Mouse (Mus musculus): ENCODE data around the gene Exosc5.

The Exosc5 gene
- long read RNA-seq, experiment 1, transcript Exosc5-201 (6 exons, 1,020 nt), result major isoform, 48 of 66 reads
- long read RNA-seq, experiment 1, partial matches to known transcripts, result 1 of 66 reads
- long read RNA-seq, experiment 1, other reads (novel, unspliced or antisense), result 17 of 66 reads
- long read RNA-seq, experiment 2, transcript Exosc5-201 (6 exons, 1,020 nt), result major isoform, 45 of 53 reads
- long read RNA-seq, experiment 2, partial matches to known transcripts, result 1 of 53 reads
- long read RNA-seq, experiment 2, other reads (novel, unspliced or antisense), result 7 of 53 reads

GRCm38 (mm10) chr7:25658657-25659472, at the start of gene Exosc5, which contains the start of gene Bckdha:
TSS of gene Exosc5 (plus strand) at chr7:25659164.
TSS of gene Bckdha (minus strand) at chr7:25658981.
- intact Hi-C loops (cut with DNase I), result no loop called here

DNA sequence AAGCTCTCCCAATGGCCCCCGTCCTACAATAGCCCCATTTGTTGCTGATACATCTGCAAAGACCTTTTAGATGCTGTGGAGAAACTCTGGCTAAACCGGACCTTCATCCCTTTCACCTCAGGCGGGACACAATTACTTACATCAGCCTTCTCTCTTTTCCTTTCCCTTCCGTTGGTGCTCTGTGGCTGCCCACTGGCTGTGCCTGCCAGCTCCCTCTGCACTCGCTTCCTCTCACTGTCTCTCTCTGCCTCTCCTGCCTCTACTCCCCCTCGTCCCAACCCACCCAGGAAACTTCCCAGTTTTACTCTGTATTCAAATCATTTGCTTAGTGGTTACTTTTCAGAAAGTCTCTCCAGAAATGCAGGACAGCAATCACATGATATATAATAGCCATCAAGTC, 48.9 kb upstream of the Exosc5 start:
- intact Hi-C loops (cut with DNase I), result no loop called here

DNA sequence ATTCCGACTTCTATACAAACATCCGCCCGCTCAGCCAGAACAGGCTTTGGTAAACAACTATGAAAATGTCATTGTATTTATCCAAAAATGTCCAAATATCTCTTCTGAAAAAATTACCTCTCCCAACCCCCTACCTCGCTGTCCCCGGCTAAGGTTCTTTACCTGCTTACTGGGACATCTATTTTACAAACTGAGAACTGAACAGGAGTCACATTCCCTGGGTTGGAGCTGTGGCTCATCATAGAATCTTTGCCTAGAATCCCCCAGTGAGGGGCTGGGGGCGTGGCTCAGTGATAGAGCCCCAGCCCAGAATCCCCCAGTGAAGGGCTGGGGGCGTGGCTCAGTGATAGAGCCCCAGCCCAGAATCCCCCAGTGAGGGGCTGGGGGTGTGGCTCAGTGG, 47.5 kb upstream of the Exosc5 start:
- intact Hi-C loops (cut with DNase I), result no loop called here

DNA sequence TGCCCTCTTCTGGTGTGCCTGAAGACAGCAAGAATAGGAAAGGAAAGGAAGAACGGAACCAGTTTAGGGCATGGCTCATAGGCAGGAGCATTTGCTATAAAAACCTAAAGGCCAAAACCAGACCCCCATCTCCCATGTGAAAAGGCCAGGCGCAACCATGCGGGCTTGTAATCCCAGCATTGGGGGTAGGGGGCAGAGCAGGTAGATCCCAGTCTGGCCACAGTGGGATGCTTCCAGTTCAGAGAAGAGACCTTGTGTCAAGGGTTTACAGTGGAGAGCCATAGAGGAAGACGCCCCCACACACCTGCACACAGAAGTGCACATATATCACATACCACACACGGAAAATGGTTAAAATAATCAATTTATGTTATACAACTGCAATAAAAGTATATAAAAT, 44.9 kb upstream of the Exosc5 start:
- intact Hi-C loops (cut with DNase I), result no loop called here

GRCm38 (mm10) chr7:25614831-25615705, 43.9 kb upstream of the Exosc5 start:
- intact Hi-C loops (cut with DNase I), result no loop called here

DNA sequence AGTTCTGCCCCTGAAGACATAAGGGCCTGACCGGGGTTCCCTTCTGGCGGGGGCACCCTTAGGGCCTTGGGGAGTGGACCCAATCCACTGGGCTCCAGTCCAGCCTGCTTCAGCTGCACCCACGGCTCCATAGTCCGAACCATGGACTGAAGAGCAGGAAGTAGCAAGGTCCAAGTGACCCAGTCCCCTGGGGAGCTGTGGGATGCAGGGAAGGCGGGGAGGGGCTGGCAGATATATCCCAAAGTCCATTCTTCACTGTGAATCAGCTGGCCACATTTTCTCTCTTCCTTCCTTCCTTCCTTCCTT, 43.3 kb upstream of the Exosc5 start, which contains the start of gene Erich4:
TSS of gene Erich4 (minus strand) at position 187 of the 306 bp plus-strand sequence.
- intact Hi-C loops (cut with DNase I), result no loop called here

DNA sequence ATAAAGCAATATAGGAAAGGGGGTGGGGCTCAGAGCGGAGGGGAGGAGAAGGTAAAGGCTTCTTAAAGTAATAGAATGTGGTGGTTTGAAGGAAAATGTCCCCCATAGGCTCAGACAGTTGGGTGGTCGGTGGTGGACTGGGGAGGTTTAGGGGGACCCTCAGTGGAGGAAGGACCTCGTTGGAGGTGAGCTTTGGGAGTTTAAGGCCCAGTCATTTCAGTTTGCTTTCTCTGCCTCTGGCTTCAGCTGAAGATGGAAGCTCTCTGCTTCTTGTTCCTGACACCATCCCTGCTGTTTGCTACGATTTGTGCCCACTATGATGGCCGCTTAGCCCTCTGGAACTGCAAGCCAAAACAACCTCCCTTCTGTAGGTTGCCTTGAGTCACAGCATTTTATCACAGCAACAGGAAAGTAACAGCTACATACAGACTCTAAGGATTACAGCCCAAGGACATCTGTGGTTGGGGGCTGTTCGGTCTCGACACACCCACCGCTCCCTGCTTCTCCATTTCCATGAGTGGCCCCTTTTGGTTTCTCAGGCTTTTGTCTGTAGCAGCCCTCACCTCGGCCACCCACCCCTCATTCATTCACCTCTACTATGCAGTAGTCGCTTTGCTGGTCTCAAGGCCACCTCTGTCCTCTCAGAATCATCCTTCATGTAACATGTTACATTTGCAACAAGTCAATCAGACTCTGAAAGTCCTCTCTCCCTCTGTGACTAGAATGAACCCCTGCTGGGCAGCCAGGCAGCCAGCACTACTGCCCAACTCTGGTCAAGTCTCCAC, 41.4 kb upstream of the Exosc5 start:
- intact Hi-C loops (cut with DNase I), result no loop called here

DNA sequence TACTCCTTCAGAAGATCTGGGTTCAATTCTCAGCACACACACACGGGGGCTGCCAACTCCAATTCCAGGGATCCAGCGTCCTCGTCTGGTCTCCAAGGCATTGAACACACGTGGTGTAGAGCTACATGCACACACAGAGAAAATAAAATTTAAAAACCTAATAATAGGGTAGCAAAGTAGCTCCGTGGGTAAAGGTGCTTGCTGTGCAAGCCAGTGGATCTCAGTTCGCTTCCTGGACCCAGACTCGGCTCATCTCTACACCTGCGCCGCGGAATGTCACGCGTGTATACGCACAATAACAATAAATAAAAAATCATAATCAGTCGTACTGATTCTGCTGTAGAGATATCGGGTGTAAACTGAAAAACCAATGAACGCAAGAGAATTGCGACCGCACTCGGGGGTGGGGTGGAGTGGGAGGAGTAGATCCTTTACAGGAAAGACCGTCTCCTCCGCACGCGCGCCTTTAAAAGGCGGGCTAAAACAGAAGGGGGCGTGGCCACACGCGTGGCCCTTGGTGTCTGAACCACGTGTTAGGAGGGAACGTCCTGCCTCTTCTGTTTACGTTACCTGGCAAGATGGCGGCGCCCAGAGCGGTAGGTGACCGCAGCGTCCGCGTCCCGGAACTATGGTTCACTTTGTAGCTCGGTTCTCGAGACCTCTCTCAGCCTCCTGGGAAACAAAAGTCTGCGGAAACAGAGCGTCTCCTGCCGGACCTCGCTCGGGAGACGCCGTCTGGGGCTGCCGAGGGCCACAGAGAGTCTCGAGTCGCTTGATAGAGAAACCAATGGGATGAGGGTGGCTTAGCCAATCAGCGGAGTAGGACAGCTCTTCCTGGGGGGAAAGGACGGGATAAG, 39.9 kb upstream of the Exosc5 start, which contains the start of gene Dmac2:
TSS of gene Dmac2 (plus strand) at position 550 of the 857 bp plus-strand sequence.
- intact Hi-C loops (cut with DNase I), result no loop called here

DNA sequence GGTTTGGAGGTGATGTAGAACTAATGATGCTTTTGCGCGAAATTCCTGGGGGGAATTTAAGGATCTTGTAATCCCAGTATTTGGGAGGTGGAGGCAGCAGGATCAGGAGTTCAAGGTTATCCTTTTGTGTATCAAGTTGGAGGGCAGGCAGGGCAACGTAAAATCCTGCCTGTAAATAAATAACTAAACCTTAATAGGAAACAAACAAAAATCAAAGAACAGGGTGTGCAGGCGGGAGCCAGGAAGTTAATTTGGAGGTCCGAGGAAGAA, 39.3 kb upstream of the Exosc5 start:
- intact Hi-C loops (cut with DNase I), result no loop called here

DNA sequence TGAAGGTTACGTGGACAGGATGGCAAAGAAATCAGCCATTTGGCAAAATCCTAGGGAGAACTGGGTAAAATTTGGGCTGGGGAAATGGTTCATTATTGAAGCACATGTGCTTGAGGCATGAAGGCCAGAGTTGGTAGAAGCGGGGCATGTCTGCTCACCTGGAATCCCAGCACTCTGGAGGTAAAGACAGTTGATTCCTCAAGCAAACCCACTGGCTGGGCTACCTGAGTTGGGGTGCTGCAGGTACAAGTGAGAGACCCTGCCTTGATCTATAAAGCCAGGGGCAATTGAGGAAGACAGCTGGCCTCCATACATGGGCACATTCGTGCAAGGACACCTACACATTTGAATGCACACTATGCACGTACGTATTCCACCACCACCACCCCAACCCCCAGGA, 38.9 kb upstream of the Exosc5 start:
- intact Hi-C loops (cut with DNase I), result loop anchor here (5.0 to 10.0 kb wide), 2 partner anchors 42 to 1015 kb away; no protein-coding TSS in a partner anchor

GRCm38 (mm10) chr7:25620751-25621150, 38.2 kb upstream of the Exosc5 start:
- intact Hi-C loops (cut with DNase I), result loop anchor here (5.0 to 10.0 kb wide), 2 partner anchors 42 to 1016 kb away; no protein-coding TSS in a partner anchor

GRCm38 (mm10) chr7:25623857-25624370, 35.0 kb upstream of the Exosc5 start:
- intact Hi-C loops (cut with DNase I), result loop anchor here (5.0 to 10.0 kb wide), 2 partner anchors 38 to 1019 kb away; no protein-coding TSS in a partner anchor

DNA sequence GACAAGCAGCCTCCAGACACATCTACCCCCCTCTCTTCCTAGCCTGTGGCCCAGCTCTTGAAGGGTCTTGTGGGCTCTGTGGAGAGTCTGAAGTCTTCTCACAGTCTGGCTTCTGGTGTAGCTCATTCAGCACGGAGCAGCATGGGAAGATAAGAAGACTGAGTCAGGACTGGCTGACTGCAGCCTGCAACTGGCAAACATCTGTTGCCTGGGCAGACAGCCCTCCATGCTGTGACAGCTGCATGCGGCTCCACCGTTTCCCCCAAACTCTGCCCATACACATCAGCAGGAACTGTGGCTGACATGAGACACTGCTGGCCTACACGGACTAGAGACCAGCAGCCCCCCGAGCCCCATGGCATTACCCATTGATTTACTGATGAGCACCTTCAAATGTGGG, 34.1 kb upstream of the Exosc5 start:
- intact Hi-C loops (cut with DNase I), result loop anchor here (5.0 to 10.0 kb wide), 2 partner anchors 37 to 1020 kb away; no protein-coding TSS in a partner anchor

DNA sequence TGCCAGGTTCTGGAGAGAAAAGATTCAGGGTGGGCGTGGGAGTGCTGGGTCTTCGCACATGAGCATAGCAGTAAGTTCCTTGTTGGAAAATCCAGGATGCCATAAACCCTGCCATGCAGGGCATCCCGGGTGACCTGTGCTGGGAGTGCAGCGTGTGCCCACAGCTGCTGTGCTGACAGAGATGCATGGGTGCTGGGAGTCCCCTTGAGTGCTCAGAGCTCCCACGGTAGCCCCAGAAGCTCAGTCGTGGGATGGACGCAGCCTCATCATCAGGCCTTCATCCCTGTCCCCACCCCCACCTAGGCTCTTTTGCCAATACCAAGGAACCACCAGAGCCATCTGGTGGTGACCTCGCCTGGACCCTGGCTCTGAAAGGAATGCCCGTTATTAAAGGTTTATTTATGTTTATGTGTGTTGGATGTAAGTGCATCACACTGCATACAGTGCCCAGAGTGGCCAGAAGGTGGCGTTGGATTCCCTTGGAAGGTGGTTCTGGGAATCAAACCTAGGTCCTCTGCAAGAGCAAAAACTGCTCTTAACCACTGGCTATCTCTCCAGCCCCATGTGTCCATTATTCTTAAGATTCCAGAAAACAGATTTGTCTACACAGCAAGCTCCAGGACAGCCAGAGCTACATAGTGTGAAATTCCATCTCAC, 33.2 kb upstream of the Exosc5 start:
- intact Hi-C loops (cut with DNase I), result loop anchor here (10.0 kb wide), 1 partner anchor 1021 kb away; no protein-coding TSS in a partner anchor

GRCm38 (mm10) chr7:25626509-25627430, 32.2 kb upstream of the Exosc5 start, which contains the start of gene B3gnt8:
TSS of gene B3gnt8 (plus strand) at chr7:25626654.
- intact Hi-C loops (cut with DNase I), result loop anchor here (10.0 kb wide), 1 partner anchor 1022 kb away; no protein-coding TSS in a partner anchor

- intact Hi-C loops (cut with DNase I), result loop anchor here (10.0 kb wide), 1 partner anchor 1023 kb away; no protein-coding TSS in a partner anchor
These were observed 31.3 kb upstream of the Exosc5 start for GRCm38 (mm10) chr7:25627431-25628322.

DNA sequence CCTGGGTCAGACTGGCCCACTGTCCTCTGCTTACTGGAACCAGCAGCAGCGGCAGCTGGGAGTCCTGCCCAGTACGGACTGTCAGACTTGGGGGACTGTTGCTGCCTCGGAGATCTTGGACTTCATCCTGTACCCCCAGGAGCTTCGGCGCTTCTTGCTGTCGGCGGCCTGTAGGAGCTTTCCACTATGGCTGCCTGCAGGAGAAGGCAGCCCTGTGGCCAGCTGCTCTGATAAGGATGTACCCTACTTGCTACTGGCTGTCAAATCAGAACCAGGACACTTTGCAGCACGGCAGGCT, 30.7 kb upstream of the Exosc5 start:
- intact Hi-C loops (cut with DNase I), result loop anchor here (10.0 kb wide), 1 partner anchor 1023 kb away; no protein-coding TSS in a partner anchor

All from adrenal gland (tissue).